Mouse (Mus musculus) E14TG2a.4 (cell line): ENCODE data around the gene A630001G21Rik.

Source experiments
- CTCF ChIP-seq: conservative IDR thresholded peaks from 2 replicates; pipeline ENCODE4 v1.5.1; 2014; ENCODE audit warnings: low read length
- NANOG ChIP-seq: IDR thresholded peaks from 2 replicates; pipeline ENCODE4 v1.6.1; 2014; ENCODE audit warnings: borderline replicate concordance, low read length, mixed read lengths
- POU5F1 ChIP-seq: IDR thresholded peaks from 2 replicates; pipeline ENCODE4 v1.6.1; 2014; ENCODE audit warnings: low read length, borderline replicate concordance

- TF ChIP-seq CTCF (no peak), NANOG (no peak), POU5F1 (no peak)
Measured at GRCm38 (mm10) chr1:85744539-85744938, 33.9 kb downstream of the A630001G21Rik start.
